Mouse (Mus musculus): Measurements from ENCODE around the gene Frmd4b.

Gene Frmd4b

GRCm38 (mm10) chr6:97518467-97518866 lies 98.9 kb downstream of the Frmd4b start:
- peak; percentile 28 for DNase-seq

GRCm38 (mm10) chr6:97517616-97518235 lies 99.6 kb downstream of the Frmd4b start:
- DNase-seq: peak; percentile 44

DNA sequence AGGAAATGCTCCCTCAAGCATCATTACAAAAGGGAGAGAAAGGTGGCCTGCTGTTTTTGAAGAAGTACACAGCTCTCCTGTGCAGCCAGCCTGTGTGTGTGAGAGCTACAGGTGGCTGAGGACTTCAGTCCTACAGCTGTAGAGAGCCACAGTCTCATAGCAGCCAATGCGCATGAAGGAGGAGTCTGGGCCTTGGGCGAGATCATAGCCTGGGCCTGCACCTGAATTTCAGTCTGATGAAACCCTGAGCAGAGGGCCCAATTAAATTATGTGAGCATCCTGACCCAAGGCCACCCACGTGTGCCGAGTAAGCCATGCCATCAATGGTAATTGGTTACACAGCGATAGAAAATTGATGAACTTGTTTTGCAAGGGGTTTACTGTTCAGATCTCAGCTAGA lies 100.4 kb downstream of the Frmd4b start:
- DNase-seq: no peak

DNA sequence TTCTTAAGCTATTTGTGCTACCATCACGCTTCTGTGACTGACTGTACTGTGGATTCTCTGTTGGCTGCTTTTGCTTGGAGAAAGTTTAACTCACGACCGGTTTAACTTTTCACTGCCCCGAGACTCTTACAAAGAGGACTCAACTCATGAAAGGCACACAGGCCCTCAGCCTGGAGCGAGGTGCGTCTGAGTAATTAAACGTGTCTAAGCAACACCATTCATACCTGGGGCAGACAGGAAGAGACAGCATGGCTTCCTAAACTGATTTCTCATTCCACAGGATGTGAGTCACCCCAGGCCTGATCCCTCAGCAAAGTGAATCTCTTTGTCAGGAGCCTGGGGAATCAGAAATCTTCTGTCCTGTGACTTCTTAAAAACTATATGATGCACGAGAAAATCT lies 106.6 kb downstream of the Frmd4b start:
- DNase-seq: peak; percentile 58

- DNase-seq: peak; percentile 51
These were observed 107.9 kb downstream of the Frmd4b start for GRCm38 (mm10) chr6:97509434-97509833.

DNA sequence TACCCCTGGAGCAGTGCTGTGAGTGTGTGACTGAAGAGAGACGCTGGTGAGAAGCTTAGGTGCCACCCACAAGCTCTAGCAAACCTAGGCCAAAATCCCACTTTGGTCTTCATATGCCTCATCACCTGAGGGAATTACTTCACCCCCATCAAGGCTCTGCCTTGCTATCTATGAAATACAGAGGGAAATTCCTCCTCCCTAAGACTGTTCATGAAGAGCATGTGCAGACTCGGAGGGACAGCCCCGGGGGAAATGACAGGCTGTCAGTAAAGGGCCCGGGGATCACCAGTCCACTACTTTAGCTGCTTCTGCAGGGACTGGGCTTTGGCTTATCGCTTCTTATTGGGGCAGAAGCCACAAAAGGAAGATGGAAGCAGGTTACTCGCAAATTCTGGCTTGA lies 108.9 kb downstream of the Frmd4b start:
- no peak for DNase-seq

DNA sequence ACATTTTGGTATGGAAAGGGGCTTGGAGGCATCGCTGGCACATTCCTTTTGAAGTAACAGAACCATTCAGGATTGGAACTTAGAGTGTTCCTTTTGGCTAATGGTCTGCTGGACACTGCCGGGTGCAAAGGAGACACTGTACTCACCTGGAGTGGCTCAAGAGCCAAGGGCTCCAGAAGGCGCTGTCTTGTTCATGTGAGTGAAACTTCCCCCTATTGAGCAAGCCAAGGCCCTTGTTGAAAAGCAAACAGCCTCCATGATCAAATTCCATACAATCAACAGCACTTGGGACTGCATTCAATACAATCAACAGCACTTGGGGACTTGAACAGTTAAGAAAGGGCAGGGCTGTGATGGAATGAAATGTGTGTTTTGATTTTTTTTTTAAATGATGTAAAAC lies 109.4 kb downstream of the Frmd4b start:
- no peak for DNase-seq

GRCm38 (mm10) chr6:97506141-97506650 lies 111.1 kb downstream of the Frmd4b start:
- peak; percentile 80 for DNase-seq

- DNase-seq: no peak
These were observed 112.7 kb downstream of the Frmd4b start for GRCm38 (mm10) chr6:97504673-97505072.

GRCm38 (mm10) chr6:97501000-97501399 lies 116.3 kb downstream of the Frmd4b start:
- no peak for DNase-seq

- no peak for DNase-seq
These were observed 117.1 kb downstream of the Frmd4b start for GRCm38 (mm10) chr6:97500246-97500645.

GRCm38 (mm10) chr6:97496002-97496401 lies 121.3 kb downstream of the Frmd4b start:
- DNase-seq: no peak

DNA sequence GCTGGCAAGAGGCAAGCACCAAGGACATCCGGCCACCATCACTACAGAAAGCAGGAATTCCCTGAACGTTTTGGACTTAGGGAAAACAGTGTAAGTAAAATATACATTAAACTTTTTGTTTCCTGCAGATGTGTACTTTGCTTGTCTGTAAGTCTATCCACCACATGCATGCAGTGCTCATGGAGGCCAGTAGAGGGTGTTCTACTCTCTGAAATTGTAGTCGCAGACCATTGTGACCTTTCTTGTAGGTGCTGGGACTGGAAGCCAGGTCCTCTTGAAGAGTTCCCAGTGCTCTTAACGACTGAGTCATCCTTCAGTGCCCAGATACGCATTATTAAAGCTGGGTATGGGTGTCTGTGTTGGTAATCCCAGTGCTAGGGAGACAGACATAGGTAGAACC lies 126.3 kb downstream of the Frmd4b start:
- no peak for DNase-seq

GRCm38 (mm10) chr6:97488821-97489220 lies 128.5 kb downstream of the Frmd4b start:
- DNase-seq: peak; percentile 67

GRCm38 (mm10) chr6:97488280-97488679 lies 129.1 kb downstream of the Frmd4b start:
- no peak for DNase-seq

DNA sequence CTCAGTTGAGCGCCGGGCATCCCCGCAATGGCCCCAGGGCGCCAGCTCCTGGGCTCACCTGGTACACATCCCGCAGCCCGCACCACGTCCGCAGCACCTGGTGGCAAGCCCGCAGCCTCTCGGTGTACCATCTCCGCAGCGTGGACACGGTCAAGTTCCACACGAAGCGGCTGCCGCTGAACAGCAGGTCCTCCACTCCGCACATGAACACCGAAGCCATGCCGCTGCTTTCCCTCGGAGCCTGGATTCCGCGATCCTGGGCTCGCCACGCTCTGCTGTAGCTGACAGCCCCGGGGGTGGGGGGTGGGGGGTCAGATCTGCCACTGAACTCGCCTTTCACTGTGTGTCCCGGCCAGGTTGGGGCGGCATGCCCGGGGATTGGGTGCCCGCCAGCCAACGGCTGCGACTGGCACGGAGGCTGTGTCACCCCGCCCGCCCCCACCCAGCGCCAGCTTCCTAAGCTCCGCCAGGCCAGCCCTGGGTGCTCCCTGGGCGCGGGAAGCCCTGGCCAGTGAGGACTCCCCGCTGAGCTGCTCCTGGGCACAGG lies 129.7 kb downstream of the Frmd4b start:
- DNase-seq: peak; percentile 87

GRCm38 (mm10) chr6:97486813-97487361 lies 130.5 kb downstream of the Frmd4b start:
- DNase-seq: peak; percentile 46

GRCm38 (mm10) chr6:97485886-97486386 lies 131.4 kb downstream of the Frmd4b start:
- DNase-seq: peak; percentile 36

DNA sequence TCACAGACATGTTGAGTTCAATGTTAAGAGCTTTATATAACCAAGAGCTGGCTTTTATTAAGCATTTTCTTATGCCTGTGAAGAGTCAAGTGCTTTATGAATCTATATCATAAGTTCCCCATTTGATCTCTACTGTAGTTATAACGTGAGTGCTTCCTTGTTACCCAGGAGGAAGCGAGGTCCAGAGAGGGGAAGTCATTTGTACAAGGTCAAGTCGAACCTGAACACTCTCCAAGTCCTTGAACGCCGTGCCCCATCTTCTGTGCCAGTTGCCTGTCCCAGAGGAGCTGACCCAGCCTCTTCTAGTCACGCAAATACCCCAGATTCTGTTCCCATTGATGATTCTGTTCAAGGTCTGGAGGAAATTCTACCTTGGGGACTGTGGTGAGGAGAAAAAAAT lies 135.4 kb downstream of the Frmd4b start:
- no peak for DNase-seq

- DNase-seq: peak; percentile 74
These were observed 138.1 kb downstream of the Frmd4b start for GRCm38 (mm10) chr6:97478981-97479860.

DNA sequence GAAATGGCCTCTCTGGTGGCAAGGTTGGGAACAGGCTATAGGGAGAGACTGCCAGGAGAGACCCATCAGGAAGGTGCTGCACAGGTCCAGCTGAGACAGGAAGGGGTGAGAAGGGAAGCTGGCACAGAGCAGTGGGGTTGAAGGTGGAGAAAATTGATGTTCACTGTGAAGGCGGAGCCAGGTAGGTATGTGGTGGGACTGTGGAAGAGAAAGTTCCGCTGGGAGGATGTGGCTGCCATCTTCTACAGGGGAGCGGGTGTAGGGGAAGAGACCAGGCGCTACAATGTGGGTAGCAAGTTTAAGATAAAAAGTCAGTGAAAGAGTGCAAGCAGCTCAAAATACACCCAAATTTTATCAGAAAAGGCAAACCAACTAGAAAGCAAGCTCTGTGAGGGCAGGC lies 143.7 kb downstream of the Frmd4b start:
- DNase-seq: no peak

GRCm38 (mm10) chr6:97472873-97473550 lies 144.3 kb downstream of the Frmd4b start:
- no peak for DNase-seq
